Mouse (Mus musculus) limb, embryonic 13.5 days (tissue): ENCODE data around the gene Cd55b. TPM values are rescaled to one million over a fixed set of nuclear protein-coding genes. Genes with fewer than 3 reads are reported as not detected.
A peak's percentile ranks its signal among the peaks of the same experiment; 100 is the strongest.
"Not testable (repeated sequence)": the region's sequence is repeated elsewhere in the genome, so short reads cannot be mapped to it uniquely, and the experiment has no call there.

Experiments
- ATAC-seq: fragments of 200-750 bp; cut with Nextera tagmentation; 2 replicates; pipeline ENCODE4 v1.8.0; 2017; ENCODE audit warnings: low read depth, moderate number of reproducible peaks, moderate TSS enrichment; ENCODE audit not compliant: low FRiP score
- H3K27ac ChIP-seq: fragments of 300-500 bp; sonication (generic); 2 replicates; pipeline ENCODE4 v1.5.1; 2015; ENCODE audit warnings: inconsistent platforms, mild to moderate bottlenecking, moderate library complexity
- H3K27me3 ChIP-seq: fragments of 300-500 bp; sonication (generic); 2 replicates; pipeline ENCODE4 v1.6.1; 2015; ENCODE audit warnings: mild to moderate bottlenecking, inconsistent platforms
- H3K36me3 ChIP-seq: fragments of 300-500 bp; sonication (generic); 2 replicates; pipeline ENCODE4 v1.6.1; 2015; ENCODE audit warnings: inconsistent platforms, mild to moderate bottlenecking, moderate library complexity
- H3K4me1 ChIP-seq: fragments of 300-500 bp; sonication (generic); 2 replicates; pipeline ENCODE4 v1.6.1; 2015; ENCODE audit warnings: inconsistent platforms
- H3K4me2 ChIP-seq: fragments of 300-500 bp; sonication (generic); replicated peaks from 2 replicates; pipeline ENCODE4 v1.6.1; 2015; ENCODE audit warnings: inconsistent platforms, mild to moderate bottlenecking, moderate library complexity
- H3K4me3 ChIP-seq: fragments of 300-500 bp; sonication (generic); 2 replicates; pipeline ENCODE4 v1.5.1; 2015; ENCODE audit warnings: moderate library complexity, mild to moderate bottlenecking, inconsistent platforms
- H3K9ac ChIP-seq: fragments of 300-500 bp; sonication (generic); 2 replicates; pipeline ENCODE4 v1.6.1; 2015; ENCODE audit warnings: mild to moderate bottlenecking, inconsistent platforms
- H3K9me3 ChIP-seq: fragments of 300-500 bp; sonication (generic); 2 replicates; pipeline ENCODE4 v1.6.1; 2016; ENCODE audit warnings: inconsistent platforms
- WGBS: fragments of 180-500 bp; shearing (Covaris S2); methylation state at CpG from one replicate; pipeline ENCODE4 v1.1.7; 2015; 5-methylcytosine and 5-hydroxymethylcytosine counted together
- polyA plus RNA-seq: library from polyadenylated mRNA; unstranded; fragments of >200 nt; fragmentation: Nextera tagmentation; extraction: Ambion mirVana; gene quantifications from 2 replicates; pipeline ENCODE4 v1.2.1, GENCODE M21; 2015

The Cd55b gene
- polyA plus RNA-seq = not detected in 2 replicates

DNA sequence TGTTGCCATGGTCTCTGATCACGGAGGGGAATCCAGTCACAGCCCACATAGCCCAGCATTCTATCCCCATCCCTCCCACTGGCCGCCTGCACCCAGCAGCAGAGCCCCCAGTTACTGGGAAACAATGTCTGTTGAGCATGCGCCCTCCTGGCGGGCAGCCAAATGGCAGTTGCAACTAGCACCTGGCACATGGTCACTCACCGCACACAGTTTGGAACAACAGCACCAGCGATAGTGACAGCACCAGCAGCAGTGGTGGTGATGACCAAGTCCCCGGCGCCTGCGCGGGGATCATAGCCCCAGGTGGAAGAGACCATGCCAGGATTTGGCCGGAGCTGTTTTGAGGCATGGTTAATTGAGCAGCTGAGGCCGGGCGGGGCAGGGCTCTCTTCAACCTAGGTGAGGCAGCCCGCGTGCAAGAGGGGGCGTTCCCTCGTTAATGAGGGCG lies at the start of gene Cd55b:
Gene Cd55b (minus strand): TSS at position 346 of the 448 bp plus-strand sequence.
- Histone ChIP-seq H3K36me3 (no peaks in the 10 kb centered on the region), H3K9me3 (no peaks in the 10 kb centered on the region), H3K4me3 (no peak within 1 kb of the TSS), H3K27ac (no peak within 1 kb of the TSS), H3K27me3 (no peaks in the 10 kb centered on the region), H3K4me1 (peaks cover 6% of the 10 kb centered on the region; the same call in 1 of the 2 replicates), H3K9ac (no peak within 1 kb of the TSS), H3K4me2 (peak within 1 kb of the TSS; percentile 34)
- peak; percentile 57 for ATAC-seq
- WGBS = 54% methylated on average over 18 of the region's 18 CpGs

DNA sequence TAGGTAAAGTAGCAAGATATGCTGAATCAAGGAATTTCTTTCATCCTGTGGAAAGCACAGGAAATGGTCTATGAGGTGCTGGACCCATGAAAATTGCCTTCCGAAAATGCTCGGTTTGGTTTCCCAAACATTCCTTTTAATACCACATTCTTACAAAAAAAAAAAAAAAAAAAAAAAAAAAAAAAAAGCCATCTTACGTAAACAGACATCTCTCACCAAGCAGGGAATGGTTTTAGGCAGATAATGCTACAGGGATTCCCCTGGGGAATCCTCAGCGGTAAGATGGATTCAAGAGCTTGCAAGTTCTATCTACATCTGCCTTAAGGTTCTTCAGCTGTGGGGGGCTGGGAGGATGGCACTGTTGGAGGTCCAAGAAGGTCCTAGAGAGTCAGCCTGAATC lies 47.3 kb upstream of the Cd55b start:
- 0 out of 2 replicates have a peak, but pooled peaks cover 3% of the 10 kb centered on the region for H3K4me1 ChIP-seq
- H3K36me3 ChIP-seq = no peaks in the 10 kb centered on the region
- whole genome bisulfite sequencing = 89% methylated on average over 4 of the region's 4 CpGs
- H3K27me3 ChIP-seq = no peaks in the 10 kb centered on the region
- no peak overlapping the region for H3K9ac ChIP-seq
- no peak overlapping the region for H3K4me2 ChIP-seq
- H3K27ac ChIP-seq = no peak overlapping the region
- H3K4me3 ChIP-seq = no peak overlapping the region
- no peak for ATAC-seq
- no peaks in the 10 kb centered on the region for H3K9me3 ChIP-seq

- WGBS = 68% methylated on average over 2 of the region's 2 CpGs
- Histone ChIP-seq H3K36me3 (no peaks in the 10 kb centered on the region), H3K9ac (no peak overlapping the region), H3K4me1 (no peaks in the 10 kb centered on the region), H3K4me3 (no peak overlapping the region), H3K27ac (no peak overlapping the region), H3K9me3 (no peaks in the 10 kb centered on the region), H3K4me2 (no peak overlapping the region), H3K27me3 (no peaks in the 10 kb centered on the region)
- ATAC-seq = no peak
These were observed 44.6 kb upstream of the Cd55b start for GRCm38 (mm10) chr1:130467453-130467852.

DNA sequence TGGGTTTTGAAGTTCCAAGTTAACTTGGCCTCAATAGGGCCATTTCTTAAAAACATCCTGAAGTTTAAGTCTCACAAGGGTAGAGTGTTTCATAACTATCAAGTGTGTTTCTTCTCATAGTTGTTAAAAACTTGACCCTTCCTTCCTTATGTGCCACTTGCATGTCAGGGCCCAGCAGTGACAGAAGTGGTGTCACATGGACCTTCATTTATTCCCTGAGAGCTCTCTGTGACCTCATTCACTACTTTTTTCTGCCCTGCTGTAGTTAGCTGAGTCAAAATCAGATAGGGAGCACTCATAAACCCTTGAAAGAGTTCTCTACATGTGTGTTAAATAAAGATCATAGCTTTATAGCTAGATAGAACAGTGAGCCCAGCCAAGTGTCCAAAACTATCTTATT lies 41.4 kb upstream of the Cd55b start:
- H3K36me3 ChIP-seq = no peaks in the 10 kb centered on the region
- no peak for ATAC-seq
- no peak overlapping the region for H3K4me3 ChIP-seq
- H3K4me2 ChIP-seq = no peak overlapping the region
- H3K27me3 ChIP-seq = no peaks in the 10 kb centered on the region
- no peaks in the 10 kb centered on the region for H3K4me1 ChIP-seq
- H3K9me3 ChIP-seq = no peaks in the 10 kb centered on the region
- no peak overlapping the region for H3K9ac ChIP-seq
- H3K27ac ChIP-seq = no peak overlapping the region

GRCm38 (mm10) chr1:130462867-130463266 lies 40.1 kb upstream of the Cd55b start:
- H3K9ac ChIP-seq = peak overlapping the region; percentile 67
- H3K27me3 ChIP-seq = no peaks in the 10 kb centered on the region
- no peak; the same call in 1 of the 2 replicates for ATAC-seq
- no peak overlapping the region for H3K27ac ChIP-seq
- H3K4me3 ChIP-seq = peak overlapping the region; percentile 65
- WGBS = 7% methylated on average over 4 of the region's 4 CpGs
- H3K36me3 ChIP-seq = no peaks in the 10 kb centered on the region
- no peaks in the 10 kb centered on the region for H3K9me3 ChIP-seq
- H3K4me2 ChIP-seq = peak overlapping the region; percentile 82
- no peaks in the 10 kb centered on the region for H3K4me1 ChIP-seq

DNA sequence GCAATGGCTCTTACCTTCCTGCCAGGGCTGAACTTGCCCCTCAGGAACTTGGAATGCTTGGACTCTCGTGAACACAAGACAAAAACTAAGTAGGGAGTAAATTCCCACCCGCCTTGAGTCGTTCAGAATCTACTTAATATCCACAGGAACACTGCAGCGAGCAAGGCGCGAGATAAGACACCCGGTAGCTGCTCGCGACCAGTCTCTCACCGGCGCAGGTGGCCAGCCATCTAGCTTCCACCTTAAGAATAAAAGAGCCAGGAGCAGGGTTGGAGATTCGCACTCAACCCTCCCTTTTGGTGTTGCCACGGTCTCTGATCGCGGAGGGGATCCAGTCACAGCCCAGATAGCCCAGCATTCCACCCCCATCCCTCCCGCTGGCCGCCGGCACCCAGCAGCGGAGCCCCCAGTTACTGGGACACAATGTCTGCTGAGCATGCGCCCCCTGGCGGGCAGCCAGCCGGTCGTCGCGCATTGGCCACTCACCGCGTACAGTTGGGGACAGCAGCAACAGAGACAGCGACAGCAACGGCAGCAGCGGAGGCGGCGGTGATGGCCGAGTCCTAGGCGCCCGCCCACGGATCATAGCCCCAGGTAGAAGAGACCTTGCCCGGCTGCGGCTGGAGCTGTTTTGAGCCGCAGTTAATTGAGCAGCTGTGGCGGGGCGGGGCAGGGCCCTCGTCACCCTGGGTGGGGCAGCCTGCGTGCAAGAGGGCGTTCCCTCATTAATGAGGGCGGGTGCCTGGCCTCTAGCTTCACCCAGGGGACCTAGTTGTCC lies 39.5 kb upstream of the Cd55b start, which contains the start of gene Cd55:
Gene Cd55 (minus strand): TSS at position 661 of the 778 bp plus-strand sequence.
- no peaks in the 10 kb centered on the region for H3K9me3 ChIP-seq
- no peaks in the 10 kb centered on the region for H3K4me1 ChIP-seq
- no peaks in the 10 kb centered on the region for H3K36me3 ChIP-seq
- ATAC-seq = peak; percentile 89
- H3K9ac ChIP-seq = peak within 1 kb of the TSS; percentile 67
- under 1% methylated on average over 44 of the region's 45 CpGs for WGBS
- peak within 1 kb of the TSS; percentile 65 for H3K4me3 ChIP-seq
- H3K4me2 ChIP-seq = peak within 1 kb of the TSS; percentile 82
- H3K27ac ChIP-seq = no peak within 1 kb of the TSS
- no peaks in the 10 kb centered on the region for H3K27me3 ChIP-seq

GRCm38 (mm10) chr1:130455111-130455510 lies 32.3 kb upstream of the Cd55b start:
- Histone ChIP-seq H3K9me3 (no peaks in the 10 kb centered on the region), H3K4me3 (no peak overlapping the region), H3K9ac (no peak overlapping the region), H3K27ac (no peak overlapping the region), H3K36me3 (no peaks in the 10 kb centered on the region), H3K4me2 (no peak overlapping the region), H3K4me1 (no peaks in the 10 kb centered on the region), H3K27me3 (no peaks in the 10 kb centered on the region)
- ATAC-seq = no peak
- 86% methylated on average over 2 of the region's 2 CpGs for WGBS

DNA sequence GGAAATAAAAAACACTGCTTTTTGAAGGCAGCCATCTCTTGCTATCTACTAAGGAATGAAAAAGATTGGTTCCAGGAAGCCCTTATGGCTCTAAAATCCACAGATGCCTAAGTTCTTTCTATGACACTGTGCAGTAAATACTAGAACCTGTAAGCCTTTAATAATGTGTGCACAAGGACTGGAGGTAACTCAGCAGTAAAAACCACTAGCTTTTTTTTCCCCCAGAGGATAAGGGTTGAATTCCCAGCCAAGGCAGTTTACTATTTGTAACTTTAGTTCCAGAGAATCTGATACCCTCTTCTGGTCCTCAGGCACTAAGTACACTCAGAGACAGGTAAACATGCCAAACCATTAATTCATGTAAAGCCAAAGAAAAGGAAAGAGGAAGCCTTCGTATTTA lies 20.1 kb upstream of the Cd55b start:
- not testable (repeated sequence) for H3K9me3 ChIP-seq, H3K36me3 ChIP-seq, ATAC-seq, H3K4me2 ChIP-seq, H3K27me3 ChIP-seq, H3K9ac ChIP-seq, H3K4me1 ChIP-seq, H3K4me3 ChIP-seq, H3K27ac ChIP-seq
- 33% methylated on average over 1 of the region's 1 CpGs for WGBS

GRCm38 (mm10) chr1:130430920-130431319 lies 8.1 kb upstream of the Cd55b start:
- no peak overlapping the region for H3K4me3 ChIP-seq
- H3K27me3 ChIP-seq = no peaks in the 10 kb centered on the region
- no peak overlapping the region for H3K27ac ChIP-seq
- no peaks in the 10 kb centered on the region for H3K36me3 ChIP-seq
- no peaks in the 10 kb centered on the region for H3K4me1 ChIP-seq
- no peaks in the 10 kb centered on the region for H3K9me3 ChIP-seq
- no peak overlapping the region for H3K9ac ChIP-seq
- no peak overlapping the region for H3K4me2 ChIP-seq
- 71% methylated on average over 4 of the region's 4 CpGs for WGBS
- ATAC-seq = no peak

- H3K36me3 ChIP-seq, H3K4me2 ChIP-seq, H3K4me1 ChIP-seq, H3K27ac ChIP-seq, H3K9me3 ChIP-seq, ATAC-seq, H3K9ac ChIP-seq, H3K4me3 ChIP-seq, H3K27me3 ChIP-seq: not testable (repeated sequence)
These were observed 5.9 kb upstream of the Cd55b start for GRCm38 (mm10) chr1:130428667-130429066.

GRCm38 (mm10) chr1:130427175-130427853 lies 4.5 kb upstream of the Cd55b start:
- H3K36me3 ChIP-seq, H3K9me3 ChIP-seq, H3K27me3 ChIP-seq, H3K9ac ChIP-seq, ATAC-seq, H3K27ac ChIP-seq, H3K4me1 ChIP-seq, H3K4me3 ChIP-seq, H3K4me2 ChIP-seq: not testable (repeated sequence)
- 70% methylated on average over 3 of the region's 3 CpGs for WGBS

DNA sequence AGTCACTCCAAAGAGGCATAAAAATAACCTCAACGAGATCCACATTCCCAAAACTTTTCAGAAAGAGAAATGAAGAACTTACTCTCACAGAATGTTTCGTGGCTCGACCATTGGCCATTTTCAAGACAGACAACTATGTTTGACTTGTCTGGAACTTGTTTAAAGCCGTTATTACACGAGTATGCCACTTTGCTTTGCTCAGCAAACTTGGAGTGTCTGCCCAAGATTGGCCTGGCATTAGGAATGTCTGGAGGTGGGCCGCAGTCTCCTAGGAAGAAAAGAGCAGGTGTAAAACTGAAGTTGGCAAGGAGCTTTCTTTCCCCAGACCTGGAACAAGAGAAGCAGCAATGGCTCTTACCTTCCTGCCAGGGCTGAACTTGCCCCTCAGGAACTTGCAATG lies 776 bp downstream of the Cd55b start:
- WGBS = no CpG with 5 or more reads among the region's 6 CpGs
- not testable (repeated sequence) for H3K9me3 ChIP-seq, H3K4me2 ChIP-seq, ATAC-seq, H3K9ac ChIP-seq, H3K27me3 ChIP-seq, H3K27ac ChIP-seq, H3K4me1 ChIP-seq, H3K4me3 ChIP-seq, H3K36me3 ChIP-seq
